In genomic region chr15:61473900-61474299, GRCm38 (mm10) we compare ENCODE assay signal across 16 mouse cellular contexts.
DNase-seq lines count a peak whose midpoint lies in the region; TF ChIP-seq lines count a peak whose summit lies in the region.
"Had no signal": no experiment of that assay in that cellular context is flagged by ENCODE, and none has a peak within 500 bp of the region (broad histone marks: within the 10 kb centered on the region; RNA-seq: fewer than 3 reads in every experiment).

No protein-coding gene starts in this region.

- peak; percentile 75 for TF ChIP-seq EP300 in CH12.LX (IDR thresholded peaks at IDR 0.05; ENCODE audit: low read length)

- TF ChIP-seq CTCF in CH12.LX (conservative IDR thresholded peaks at IDR 0.05 in 1 of 2, IDR thresholded peaks at IDR 0.05 in 1 of 2; ENCODE audit: low read depth in 2 of 2, low read length in 2 of 2) = no peak

- TF ChIP-seq RAD21 in CH12.LX (IDR thresholded peaks at IDR 0.05; ENCODE audit: low read depth, low read length) = no peak

- no peak for TF ChIP-seq POLR2A in CH12.LX (IDR thresholded peaks at IDR 0.05; ENCODE audit: low read depth, low read length)

- DNase-seq in CH12.LX (ENCODE audit: extremely low read depth) = no peak
- no peak for DNase-seq in urinary bladder, postnatal 10 days (ENCODE audit: low spot score)
- DNase-seq: adrenal gland, adult 2 months; adrenal gland, adult 8-10 months; adrenal gland, postnatal 10 days; adrenal gland, postnatal 14 days; adrenal gland, postnatal 25 days; adrenal gland, postnatal 36 days; B cell, adult 2 months; cerebellum, adult 11 months; cerebellum, adult 11-12 months; cerebellum, adult 18-20 months; cerebellum, adult 2 months; cerebellum, adult 8-10 months had no signal

- H3K4me1 ChIP-seq in CH12.LX (ENCODE audit: control insufficient read depth in 1 of 2, insufficient read depth in 2 of 2) = peaks cover 7 to 41% of the 10 kb centered on the region in 2 experiments; a peak in 3 of 4 replicates

- no peak overlapping the region for H3K9ac ChIP-seq in CH12.LX (ENCODE audit: insufficient read depth, low read depth)

- H3K27ac ChIP-seq in CH12.LX (ENCODE audit: insufficient read depth, low read depth) = no peak overlapping the region

- in situ Hi-C loops in CH12.LX (cut with MboI; ENCODE audit: low pct_ligation_motif_present, low pct_unique_long_range_greater_than_20kb, low sequenced_read_pairs) = no loop called here

- no peak overlapping the region for H3K4me3 ChIP-seq in CH12.LX (replicated peaks in 1 of 3; ENCODE audit: low read depth in 2 of 3, low read length in 2 of 3, poor library complexity in 1 of 3)

- H3K36me3 ChIP-seq in CH12.LX (replicated peaks in 1 of 2; ENCODE audit: control insufficient read depth in 1 of 2, insufficient read depth in 1 of 2, low read length in 1 of 2) = no peaks in the 10 kb centered on the region
- H3K36me3 ChIP-seq: G1E had no signal

- H3K79me2 ChIP-seq in CH12.LX (replicated peaks; ENCODE audit: control insufficient read depth, extremely low read depth, insufficient read depth, poor library complexity, severe bottlenecking) = no peaks in the 10 kb centered on the region

- peaks cover 1% of the 10 kb centered on the region for H3K9me3 ChIP-seq in CH12.LX (replicated peaks; ENCODE audit: low read length)
- H3K9me3 ChIP-seq: G1E had no signal

- dilution Hi-C loops in CH12.LX (cut with MboI; ENCODE audit: extremely low pct_ligation_motif_present, extremely low pct_unique_long_range_greater_than_20kb, low sequenced_read_pairs) = no loop called here

- no peak overlapping the region for H3K4me2 ChIP-seq in CH12.LX (ENCODE audit: insufficient read depth, low read depth, poor library complexity, severe bottlenecking)

- no peaks in the 10 kb centered on the region for H3K27me3 ChIP-seq in CH12.LX (replicated peaks)
- H3K27me3 ChIP-seq: Patski had no signal

TF ChIP-seq in CH12.LX, 34 proteins besides CTCF, POLR2A, EP300 and RAD21:
- TF ChIP-seq MYC (IDR thresholded peaks at IDR 0.05; ENCODE audit: low read depth, low read length) (no peak), ELF1 (IDR thresholded peaks at IDR 0.05; ENCODE audit: low read depth, low read length) (no peak), TCF12 (IDR thresholded peaks at IDR 0.05; ENCODE audit: low read depth, low read length) (no peak), JUND (conservative IDR thresholded peaks at IDR 0.05; ENCODE audit: low read depth, low read length) (0 out of 2 replicates have a peak, but pooled peaks have one; percentile 24), TBP (conservative IDR thresholded peaks at IDR 0.05; ENCODE audit: low read depth, low read length) (no peak), MXI1 (IDR thresholded peaks at IDR 0.05; ENCODE audit: low read depth, low read length) (no peak), JUN (IDR thresholded peaks at IDR 0.05; ENCODE audit: insufficient read depth, low read depth, low read length) (no peak), CHD1 (IDR thresholded peaks at IDR 0.05; ENCODE audit: low read depth, low read length) (no peak), ZKSCAN1 (IDR thresholded peaks at IDR 0.05; ENCODE audit: borderline replicate concordance, low read depth, low read length) (no peak), MAZ (IDR thresholded peaks at IDR 0.05; ENCODE audit: low read depth, low read length) (no peak), HCFC1 (IDR thresholded peaks at IDR 0.05; ENCODE audit: low read depth, low read length) (no peak), MAFK (IDR thresholded peaks at IDR 0.05; ENCODE audit: insufficient replicate concordance, low read length) (0 out of 2 replicates have a peak, but pooled peaks have one; percentile 58), IRF4 (IDR thresholded peaks at IDR 0.05; ENCODE audit: low read depth, low read length) (no peak), ZC3H11A (IDR thresholded peaks at IDR 0.05; ENCODE audit: low read depth, low read length) (no peak), MEF2A (IDR thresholded peaks at IDR 0.05; ENCODE audit: borderline replicate concordance, low read depth, low read length) (peak; percentile 24; the same call in 1 of the 2 replicates), USF1 (IDR thresholded peaks at IDR 0.05; ENCODE audit: low read depth, low read length) (no peak), ETS1 (conservative IDR thresholded peaks at IDR 0.05; ENCODE audit: low read depth, low read length) (peak; percentile 64), SMC3 (IDR thresholded peaks at IDR 0.05; ENCODE audit: low read depth, low read length) (no peak), PAX5 (IDR thresholded peaks at IDR 0.05; ENCODE audit: low read length) (no peak), RCOR1 (conservative IDR thresholded peaks at IDR 0.05; ENCODE audit: low read depth, low read length) (no peak), POLR2AphosphoS2 (IDR thresholded peaks at IDR 0.05; ENCODE audit: low read depth, low read length) (no peak), NELFE (IDR thresholded peaks at IDR 0.05; ENCODE audit: low read depth, low read length) (no peak), BHLHE40 (IDR thresholded peaks at IDR 0.05; ENCODE audit: low read depth, low read length) (no peak), GABPA (IDR thresholded peaks at IDR 0.05; ENCODE audit: insufficient replicate concordance, low read depth, low read length) (no peak), ZNF384 (IDR thresholded peaks at IDR 0.05; ENCODE audit: low read depth, low read length) (no peak)
